Mouse (Mus musculus) c-Kit-negative CD71-positive TER-119-positive erythroid progenitor cells, embryonic 14.5 days (primary cell): ENCODE results near the gene Cyp26b1.

Experiments
- DNase-seq: peaks from one replicate; pipeline ENCODE4 v3.0.0-alpha.2; 2013; ENCODE audit warnings: low read depth, low spot score

Cyp26b1 gene

GRCm38 (mm10) chr6:84562948-84563347 lies 30.8 kb downstream of the Cyp26b1 start:
- no peak for DNase-seq

- no peak for DNase-seq
These were observed 32.5 kb downstream of the Cyp26b1 start for GRCm38 (mm10) chr6:84561171-84561570.

- no peak for DNase-seq
These were observed 43.8 kb downstream of the Cyp26b1 start for GRCm38 (mm10) chr6:84549852-84550437.

- DNase-seq, result no peak
These were observed 48.3 kb downstream of the Cyp26b1 start for GRCm38 (mm10) chr6:84545428-84545827.

GRCm38 (mm10) chr6:84544359-84544758 lies 49.3 kb downstream of the Cyp26b1 start:
- DNase-seq, result no peak

GRCm38 (mm10) chr6:84543516-84543915 lies 50.2 kb downstream of the Cyp26b1 start:
- no peak for DNase-seq

GRCm38 (mm10) chr6:84539924-84540323 lies 53.8 kb downstream of the Cyp26b1 start:
- DNase-seq, result no peak

- DNase-seq, result no peak
These were observed 55.0 kb downstream of the Cyp26b1 start for GRCm38 (mm10) chr6:84538681-84539080.

- no peak for DNase-seq
These were observed 56.0 kb downstream of the Cyp26b1 start for GRCm38 (mm10) chr6:84537611-84538197.

- no peak for DNase-seq
These were observed 58.8 kb downstream of the Cyp26b1 start for GRCm38 (mm10) chr6:84534944-84535343.

GRCm38 (mm10) chr6:84529912-84530311 lies 63.8 kb downstream of the Cyp26b1 start:
- no peak for DNase-seq

- DNase-seq, result no peak
These were observed 68.7 kb downstream of the Cyp26b1 start for GRCm38 (mm10) chr6:84524901-84525601.
